Mouse (Mus musculus) neural tube, postnatal 0 days (tissue): ENCODE measurements around the gene Bach2. TPM values are rescaled to one million over a fixed set of nuclear protein-coding genes. Genes with fewer than 3 reads are reported as not detected.

Source experiments
- polyA plus RNA-seq: library from polyadenylated mRNA; unstranded; fragments of >200 nt; fragmentation: Nextera tagmentation; extraction: Ambion mirVana; gene quantifications from 2 replicates; pipeline ENCODE4 v1.2.1, GENCODE M21; 2015

Gene Bach2
- 10.7 and 12.3 TPM in 2 replicates for polyA plus RNA-seq

DNA sequence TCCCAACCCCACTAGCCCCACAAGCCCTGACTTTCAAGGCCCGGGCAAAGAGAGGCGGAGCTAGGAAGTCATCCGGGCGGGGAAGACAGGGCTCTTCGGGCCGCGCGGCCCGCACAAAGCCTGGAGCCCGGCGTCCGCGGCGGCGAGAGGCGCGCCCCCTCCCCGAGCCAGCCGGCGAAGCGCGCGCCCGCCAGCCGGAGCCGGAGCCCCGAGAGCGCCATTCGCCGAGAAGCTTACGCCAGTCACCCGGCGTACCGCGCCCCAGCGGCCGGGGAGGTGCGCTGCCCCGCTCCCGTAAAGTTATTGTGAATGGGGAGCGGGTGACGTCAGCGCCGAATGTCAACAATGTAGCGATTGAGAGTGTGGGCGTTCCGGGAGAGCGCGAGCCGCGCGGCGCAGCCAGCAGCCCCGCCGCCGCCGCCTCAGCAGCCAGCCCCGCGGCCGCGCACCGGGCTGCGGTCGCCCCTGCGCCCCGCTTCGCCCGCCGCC lies at the start of gene Bach2:
Gene Bach2 (plus strand): TSS at position 439 of the 489 bp plus-strand sequence.

DNA sequence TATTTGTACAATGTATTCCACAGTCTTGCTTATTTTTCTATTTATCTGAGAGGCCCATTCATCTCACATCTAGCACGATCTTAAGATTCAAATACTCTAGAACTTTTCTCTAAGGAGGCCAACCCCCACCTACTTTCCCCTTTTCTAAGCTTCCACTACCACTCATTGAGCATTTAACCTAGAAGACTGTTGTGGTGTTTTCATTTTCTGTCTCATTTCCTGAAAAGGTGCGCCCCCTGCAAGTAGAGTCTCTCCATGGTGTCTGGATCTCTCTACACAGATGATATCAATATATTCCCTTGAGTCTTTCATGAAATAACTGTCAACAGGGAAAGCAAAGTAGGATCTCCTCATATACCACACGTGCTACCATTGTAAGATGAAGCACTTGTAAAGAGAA lies 364.1 kb downstream of the Bach2 start, which contains the start of gene Gja10:
Gene Gja10 (minus strand): TSS at position 101 of the 400 bp plus-strand sequence.

DNA sequence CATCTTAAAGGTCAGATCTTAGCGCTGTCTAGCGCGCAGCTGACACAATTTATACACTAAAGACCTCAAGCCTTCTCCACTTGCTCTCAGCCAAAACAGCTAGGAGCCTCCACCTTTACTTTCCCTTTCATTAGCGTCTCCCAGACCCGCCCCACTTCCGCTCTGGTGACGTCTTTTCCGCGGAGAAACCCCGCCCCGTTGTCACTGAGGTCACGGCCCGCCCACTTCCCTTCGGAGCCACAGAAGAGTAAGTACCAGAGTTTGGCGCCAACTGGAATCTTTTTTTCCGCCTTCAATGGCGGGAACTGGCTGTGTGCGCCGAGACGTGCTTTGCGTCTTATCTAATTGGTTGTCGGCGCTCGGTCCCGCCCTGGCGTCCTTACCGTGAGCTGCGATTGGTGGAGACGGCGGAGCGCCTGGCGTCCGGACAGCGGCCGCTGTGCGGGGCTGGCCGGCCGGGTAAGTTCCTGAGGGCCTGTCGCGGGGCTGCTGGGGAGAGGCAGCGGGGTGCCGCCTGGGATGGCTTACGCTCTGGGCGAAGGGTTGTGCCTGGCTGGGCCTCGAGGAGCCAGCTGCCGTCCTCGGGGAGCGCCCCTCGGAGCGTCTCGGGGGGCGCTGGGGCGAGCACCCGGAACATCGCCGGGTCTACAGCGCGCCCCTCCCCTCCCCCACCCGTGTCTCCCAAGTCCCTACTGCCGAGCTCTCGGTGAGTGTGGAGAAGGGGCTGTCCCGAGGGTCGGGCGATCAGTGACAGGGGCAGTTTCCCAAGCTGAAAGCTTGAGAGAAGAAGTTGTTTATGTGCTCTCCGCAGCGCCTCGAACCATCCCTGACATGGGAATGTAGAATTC lies 376.7 kb downstream of the Bach2 start, which contains the start of gene Casp8ap2:
Gene Casp8ap2 (plus strand): TSS at position 418 of the 848 bp plus-strand sequence.

